Mouse (Mus musculus) bone marrow macrophage, adult 2 months (primary cell): Measurements from ENCODE around the gene Zbtb22.

Experiments used
- CTCF ChIP-seq: IDR thresholded peaks from 2 replicates; pipeline ENCODE4 v1.5.1; 2012; ENCODE audit warnings: low read depth, mild to moderate bottlenecking, low read length, moderate library complexity
- POLR2A ChIP-seq: IDR thresholded peaks from 2 replicates; pipeline ENCODE4 v1.6.1; 2012; ENCODE audit warnings: mild to moderate bottlenecking, low read depth, low read length, borderline replicate concordance

DNA sequence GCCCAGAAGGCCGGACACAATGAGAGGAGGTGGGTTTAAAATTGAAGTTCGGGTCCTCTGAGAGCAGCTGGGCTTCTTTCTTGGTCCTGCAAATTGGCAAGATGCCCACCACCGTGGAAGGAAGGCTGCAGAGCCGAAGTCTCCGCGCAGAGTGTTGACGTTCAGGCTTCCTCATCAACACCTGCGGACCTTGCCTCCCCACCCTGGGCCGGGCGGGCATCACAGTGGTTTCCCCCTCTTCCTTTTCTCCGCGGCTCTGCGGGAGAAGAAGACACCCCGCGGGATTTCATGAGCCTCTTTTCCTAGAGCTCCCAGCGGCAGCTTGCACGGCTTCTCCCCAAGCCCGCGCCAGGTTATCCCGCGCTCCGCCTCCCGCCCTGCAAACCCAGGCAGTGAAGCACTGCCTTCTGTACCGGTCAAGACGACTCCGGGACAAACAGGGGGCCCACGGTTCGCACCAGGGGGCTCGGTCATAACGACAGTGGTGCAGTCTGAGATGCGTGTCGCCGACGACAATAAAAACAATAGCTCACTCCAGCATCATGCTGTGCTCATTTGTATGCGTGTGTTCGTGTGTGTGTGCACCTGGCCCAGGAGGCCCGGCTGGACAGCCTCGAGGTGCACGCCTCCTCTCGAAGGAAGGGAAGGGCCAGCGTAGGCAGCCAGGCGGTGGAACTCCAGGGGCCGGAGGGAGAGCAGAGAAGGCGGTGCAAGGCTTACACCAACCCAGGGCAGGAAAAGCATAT lies 7.2 kb upstream of the Zbtb22 start:
- TF ChIP-seq CTCF (no peak), POLR2A (no peak)
